Mouse (Mus musculus) macrophage (primary cell): Measurements from ENCODE around the gene Txnl4b. TPM values are rescaled to one million over a fixed set of nuclear protein-coding genes. Genes with fewer than 3 reads are reported as not detected.

Experiments
- polyA plus RNA-seq: library from polyadenylated mRNA; stranded (reverse); fragments of 250-400 nt; gene quantifications from 3 replicates; pipeline ENCODE4 v1.2.4, GENCODE M21; 2018; ENCODE audit warnings: inconsistent platforms

The Txnl4b gene
- polyA plus RNA-seq, 1 experiment from 2014 or later, result 15.1 TPM

Other genes starting within 250 kb of the Txnl4b start
- gene Pmfbp1, start 71.9 kb upstream of the Txnl4b start, polyA plus RNA-seq, result not detected in 3 replicates
- 29.7 to 48.5 TPM (median 41.9 TPM) in 3 replicates for gene Dhx38, start within 50 bp of the Txnl4b start, polyA plus RNA-seq
- 0.70 to 2.3 TPM (median 1.1 TPM) in 3 replicates for gene Hp, start 13.3 kb downstream of the Txnl4b start, polyA plus RNA-seq
- gene Dhodh, start 42.8 kb downstream of the Txnl4b start, polyA plus RNA-seq, result 4.3 to 14.5 TPM (median 6.6 TPM) in 3 replicates
- 0.07 to 0.17 TPM (median 0.11 TPM) in 3 replicates for gene Pkd1l3, start 48.6 kb downstream of the Txnl4b start, polyA plus RNA-seq
- gene Ist1, start 127.4 kb downstream of the Txnl4b start, polyA plus RNA-seq, result 79.1 to 112 TPM (median 87.3 TPM) in 3 replicates
- gene Zfp821, start 139.7 kb downstream of the Txnl4b start, polyA plus RNA-seq, result 9.2 to 15.3 TPM (median 14.5 TPM) in 3 replicates
- gene Atxn1l, start 171.8 kb downstream of the Txnl4b start, polyA plus RNA-seq, result 15.8 to 17.7 TPM (median 17.0 TPM) in 3 replicates
- gene Ap1g1, start 212.7 kb downstream of the Txnl4b start, polyA plus RNA-seq, result 80.1 to 112 TPM (median 80.8 TPM) in 3 replicates